Mouse (Mus musculus) ES-E14 (cell line): ENCODE measurements at regions not wholly inside any gene's neighbourhood (a gene's known extent, or its start where the extent isn't known, plus 50 kb on each side); places are given as distances from the start of the nearest gene placed in this dataset.

ENCODE experiments used
- DNase-seq: peaks from one replicate; pipeline ENCODE4 v3.0.0-alpha.2; 2013; ENCODE audit warnings: low read depth, low spot score
- H3K27ac ChIP-seq: 2 replicates; pipeline ENCODE4 v1.5.1; 2012; ENCODE audit warnings: low read depth, mild to moderate bottlenecking, low read length, moderate library complexity, mixed read lengths; ENCODE audit not compliant: poor library complexity, insufficient read depth, severe bottlenecking
- H3K36me3 ChIP-seq: 2 replicates; pipeline ENCODE4 v1.6.1; 2012; ENCODE audit warnings: mild to moderate bottlenecking, low read length, moderate library complexity, mixed read lengths; ENCODE audit not compliant: control insufficient read depth, poor library complexity, insufficient read depth, severe bottlenecking
- H3K4me1 ChIP-seq, 2 experiments: fragments of 150-350 bp in 1 of 2; sonication (generic) in 1 of 2; 2 replicates each; pipeline ENCODE4 v1.6.1; 2012; ENCODE audit warnings: low read length in 2 of 2, mild to moderate bottlenecking in 1 of 2, mixed read lengths in 1 of 2; ENCODE audit not compliant: control insufficient read depth in 2 of 2, insufficient read depth in 2 of 2, poor library complexity in 1 of 2
- H3K4me3 ChIP-seq, 2 experiments: fragments of 150-350 bp in 1 of 2; sonication (generic) in 1 of 2; 2 replicates each; pipeline ENCODE4 v1.5.1; 2012; ENCODE audit warnings: low read length in 2 of 2, low read depth in 1 of 2, mild to moderate bottlenecking in 1 of 2, mixed read lengths in 1 of 2; ENCODE audit not compliant: insufficient read depth in 1 of 2, poor library complexity in 1 of 2, severe bottlenecking in 1 of 2
- H3K9ac ChIP-seq: 2 replicates; pipeline ENCODE4 v1.6.1; 2012; ENCODE audit warnings: low read depth, mild to moderate bottlenecking, low read length, mixed read lengths; ENCODE audit not compliant: poor library complexity, insufficient read depth, severe bottlenecking
- H3K9me3 ChIP-seq: fragments of 150-350 bp; sonication (generic); 2 replicates; pipeline ENCODE4 v1.6.1; 2012; ENCODE audit warnings: low read depth, mild to moderate bottlenecking, low read length; ENCODE audit not compliant: control insufficient read depth, insufficient read depth
- CHD2 ChIP-seq: IDR thresholded peaks from 2 replicates; pipeline ENCODE4 v1.6.1; 2014; ENCODE audit warnings: mild to moderate bottlenecking, low read depth, low read length, inconsistent platforms
- HCFC1 ChIP-seq: IDR thresholded peaks from 2 replicates; pipeline ENCODE4 v1.6.1; 2012; ENCODE audit warnings: low read length, inconsistent platforms, borderline replicate concordance; ENCODE audit not compliant: insufficient read depth
- MAFK ChIP-seq: IDR thresholded peaks from 2 replicates; pipeline ENCODE4 v1.6.1; 2014; ENCODE audit warnings: mild to moderate bottlenecking, low read depth, low read length, inconsistent platforms; ENCODE audit not compliant: insufficient read depth
- ZC3H11A ChIP-seq: IDR thresholded peaks from 2 replicates; pipeline ENCODE4 v1.6.1; 2012; ENCODE audit warnings: low read depth, mild to moderate bottlenecking, inconsistent platforms, low read length, borderline replicate concordance
- ZNF384 ChIP-seq: IDR thresholded peaks from 2 replicates; pipeline ENCODE4 v1.6.1; 2012; ENCODE audit warnings: low read depth, low read length, inconsistent platforms
- in situ Hi-C, 2 experiments: fragments of 600-800 bp; cut with MboI; formaldehyde crosslinking; loops; one replicate each; pipeline ENCODE4 v1.15.1; 2025; ENCODE audit warnings: low sequenced_read_pairs in 2 of 2, inconsistent platforms in 1 of 2; ENCODE audit not compliant: unreplicated experiment in 2 of 2

GRCm38 (mm10) chr1:67789371-67789770 lies 666.5 kb downstream of the Cps1 start:
- in situ Hi-C loops = no loop called here
- H3K27ac ChIP-seq = no peak overlapping the region
- no peaks in the 10 kb centered on the region for H3K9me3 ChIP-seq
- H3K36me3 ChIP-seq = no peaks in the 10 kb centered on the region
- DNase-seq = no peak
- no peak overlapping the region for H3K4me3 ChIP-seq
- H3K4me1 ChIP-seq = no peaks in the 10 kb centered on the region
- H3K9ac ChIP-seq = no peak overlapping the region
- no peak for TF ChIP-seq HCFC1
- TF ChIP-seq CHD2 = no peak
- TF ChIP-seq ZC3H11A = no peak
- no peak for TF ChIP-seq ZNF384
- TF ChIP-seq MAFK = no peak

- Histone ChIP-seq H3K9ac (no peak overlapping the region), H3K9me3 (no peaks in the 10 kb centered on the region), H3K36me3 (no peaks in the 10 kb centered on the region), H3K27ac (no peak overlapping the region), H3K4me3 (no peak overlapping the region), H3K4me1 (no peaks in the 10 kb centered on the region)
- TF ChIP-seq CHD2 (no peak), ZC3H11A (no peak), HCFC1 (no peak), MAFK (no peak), ZNF384 (no peak)
- no peak for DNase-seq
- in situ Hi-C loops = no loop called here
These were observed 672.2 kb downstream of the Cps1 start for GRCm38 (mm10) chr1:67795066-67795465.

DNA sequence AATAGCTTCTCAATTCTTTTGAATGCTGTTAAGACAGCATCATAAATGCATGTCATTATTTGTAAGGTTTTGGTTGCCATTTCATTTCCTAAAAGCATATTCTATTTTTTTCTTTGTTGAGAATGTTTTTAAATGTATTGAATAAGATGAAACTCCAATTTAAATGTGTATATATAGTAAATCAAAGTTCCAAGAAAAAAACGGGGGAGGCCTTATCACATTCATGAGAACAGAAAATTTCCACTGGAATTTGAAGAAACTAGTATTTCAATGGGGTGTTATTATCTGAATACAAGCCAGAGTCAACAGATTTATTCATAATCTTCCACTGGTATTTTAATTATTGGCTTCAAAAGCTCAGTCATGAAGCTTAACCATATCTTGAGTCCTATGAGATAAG lies 672.7 kb downstream of the Cps1 start:
- DNase-seq = no peak
- H3K4me1 ChIP-seq = no peaks in the 10 kb centered on the region
- H3K9me3 ChIP-seq = no peaks in the 10 kb centered on the region
- H3K27ac ChIP-seq = no peak overlapping the region
- TF ChIP-seq CHD2 (no peak), ZC3H11A (no peak), MAFK (no peak), HCFC1 (no peak), ZNF384 (no peak)
- H3K4me3 ChIP-seq = no peak overlapping the region
- in situ Hi-C loops = no loop called here
- H3K9ac ChIP-seq = no peak overlapping the region
- H3K36me3 ChIP-seq = no peaks in the 10 kb centered on the region

- no peak for DNase-seq
- in situ Hi-C loops = no loop called here
- Histone ChIP-seq H3K27ac (no peak overlapping the region), H3K9me3 (no peaks in the 10 kb centered on the region), H3K9ac (no peak overlapping the region), H3K36me3 (no peaks in the 10 kb centered on the region), H3K4me1 (no peaks in the 10 kb centered on the region), H3K4me3 (no peak overlapping the region)
- TF ChIP-seq CHD2 = no peak
- no peak for TF ChIP-seq MAFK
- TF ChIP-seq ZNF384 = no peak
- no peak for TF ChIP-seq HCFC1
- TF ChIP-seq ZC3H11A = no peak
These were observed 680.5 kb downstream of the Cps1 start for GRCm38 (mm10) chr1:67803292-67803691.

DNA sequence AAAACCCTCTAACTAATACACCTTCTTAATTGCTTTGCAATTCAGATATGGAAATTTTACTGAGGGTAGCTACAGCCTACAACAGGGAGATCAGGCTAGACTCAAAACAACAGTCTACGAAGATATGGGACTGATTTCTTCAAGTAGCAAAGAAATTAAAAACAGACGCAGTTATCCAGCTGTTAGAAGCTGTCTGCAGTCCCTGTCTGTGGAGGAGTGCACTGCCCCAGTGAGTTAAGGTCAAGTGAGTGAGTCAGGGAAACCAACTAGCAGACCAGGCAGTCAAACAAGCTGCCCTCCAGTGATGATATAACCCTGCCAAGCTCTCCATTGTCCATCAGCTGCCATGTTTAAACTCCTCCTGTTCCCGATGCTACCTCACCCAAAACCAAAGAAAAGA lies 697.3 kb downstream of the Cps1 start:
- in situ Hi-C loops = no loop called here
- Histone ChIP-seq H3K27ac (no peak overlapping the region), H3K4me1 (no peaks in the 10 kb centered on the region), H3K9me3 (no peaks in the 10 kb centered on the region), H3K4me3 (no peak overlapping the region), H3K9ac (no peak overlapping the region), H3K36me3 (no peaks in the 10 kb centered on the region)
- no peak for TF ChIP-seq CHD2
- no peak for TF ChIP-seq ZNF384
- TF ChIP-seq HCFC1 = no peak
- no peak for TF ChIP-seq ZC3H11A
- no peak for TF ChIP-seq MAFK
- DNase-seq = no peak
